Mouse (Mus musculus) heart, adult 2 months (tissue): ENCODE results near the gene Tigd3.

ENCODE experiments used
- CTCF ChIP-seq: fragments of 200-600 bp; IDR thresholded peaks from 2 replicates; pipeline ENCODE4 v1.8.1; 2022; ENCODE audit warnings: antibody characterized with exemption, mild to moderate bottlenecking, moderate library complexity
- EP300 ChIP-seq: fragments of 200-500 bp; IDR thresholded peaks from 2 replicates; pipeline ENCODE4 v1.6.1; 2011; ENCODE audit warnings: low read depth, low read length, control low read depth; ENCODE audit not compliant: insufficient read depth
- POLR2A ChIP-seq: fragments of 200-500 bp; IDR thresholded peaks from 2 replicates; pipeline ENCODE4 v1.6.1; 2011; ENCODE audit warnings: mild to moderate bottlenecking, low read depth, low read length, control low read depth; ENCODE audit not compliant: insufficient read depth

GRCm38 (mm10) chr19:5929634-5930596 lies 36.0 kb upstream of the Tigd3 start:
- TF ChIP-seq CTCF (no peak), POLR2A (no peak; the same call in none of the 2 replicates), EP300 (peak; percentile 71)
